Mouse (Mus musculus): ENCODE measurements around the gene Rrp9. TPM values are rescaled to one million over a fixed set of nuclear protein-coding genes. Genes with fewer than 3 reads are reported as not detected.

The Rrp9 gene
- total RNA-seq, 2 experiments from 2014 or later = 35.4 to 38.3 TPM

DNA sequence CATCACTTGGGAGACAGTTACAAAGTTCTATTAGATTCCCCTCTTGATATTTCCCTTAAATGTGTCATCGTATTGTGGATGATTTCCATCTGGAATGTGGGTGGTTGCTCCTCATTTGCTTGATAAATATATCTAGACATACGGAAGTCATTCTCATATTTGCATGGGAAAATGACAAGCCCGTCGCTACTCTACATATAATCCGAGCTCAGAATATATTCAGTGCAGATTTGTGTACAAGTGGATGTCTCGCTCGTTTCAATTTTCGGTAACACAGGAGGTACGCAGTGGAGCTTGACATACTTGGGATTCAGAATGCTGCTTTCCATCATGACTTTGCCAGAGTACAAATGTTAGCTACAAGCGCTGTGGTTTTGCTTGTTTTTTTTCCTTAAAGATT lies 33.6 kb downstream of the Rrp9 start:
- no peak overlapping the region for H3K27ac ChIP-seq
- DNase-seq (ENCODE audit: extremely low spot score in 1 of 2, low spot score in 2 of 2) = no peak
- TF ChIP-seq CTCF (IDR thresholded peaks at IDR 0.05) = no peak
- intact Hi-C loops (cut with DNase I) = no loop called here
- no peak overlapping the region for H3K4me3 ChIP-seq

DNA sequence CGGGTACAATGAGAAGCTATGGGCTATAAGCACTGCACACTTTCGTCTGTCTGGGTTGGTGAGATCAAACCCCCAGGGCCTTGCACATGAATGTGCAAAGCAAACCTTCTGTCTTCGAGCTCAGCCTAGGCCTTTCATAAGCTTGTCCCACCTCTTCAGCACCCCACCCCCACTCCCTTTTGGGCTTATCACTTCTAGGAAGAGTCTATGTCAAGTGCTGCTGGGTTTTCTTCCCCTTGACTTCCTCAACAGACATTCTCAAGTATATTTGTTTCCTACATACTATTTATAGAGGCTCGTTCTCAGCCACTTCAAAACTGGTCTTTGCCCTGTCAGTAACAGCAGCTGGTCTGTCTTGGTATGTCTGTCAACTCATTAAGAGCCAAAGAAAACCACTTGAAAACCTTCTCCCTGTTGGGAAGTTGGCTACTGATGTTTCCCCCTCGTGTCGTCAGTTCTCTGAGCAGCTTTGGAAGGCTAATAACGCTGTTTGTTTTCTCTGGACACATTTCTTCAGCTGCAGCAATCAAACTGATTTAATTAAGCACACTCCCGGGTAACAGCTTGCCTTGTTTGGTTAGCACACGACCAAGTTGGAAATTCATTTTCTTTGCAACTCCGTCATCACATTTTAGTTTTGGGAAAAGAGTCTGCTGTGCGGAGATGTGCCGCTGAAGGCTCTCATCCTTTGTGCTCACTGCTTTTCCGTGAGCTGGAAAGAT lies 37.1 kb downstream of the Rrp9 start:
- Histone ChIP-seq H3K27ac (no peak overlapping the region), H3K4me3 (no peak overlapping the region)
- intact Hi-C loops (cut with DNase I) = no loop called here
- no peak for TF ChIP-seq CTCF (IDR thresholded peaks at IDR 0.05)
- no peak for DNase-seq (ENCODE audit: extremely low spot score in 1 of 2, low spot score in 2 of 2)

GRCm38 (mm10) chr9:106513566-106513965 lies 37.8 kb downstream of the Rrp9 start:
- TF ChIP-seq CTCF (IDR thresholded peaks at IDR 0.05) = no peak
- no peak for DNase-seq (ENCODE audit: extremely low spot score in 1 of 2, low spot score in 2 of 2)
- intact Hi-C loops (cut with DNase I) = no loop called here
- Histone ChIP-seq H3K27ac (no peak overlapping the region), H3K4me3 (no peak overlapping the region)

GRCm38 (mm10) chr9:106514273-106514672 lies 38.5 kb downstream of the Rrp9 start, which contains the start of gene Iqcf5:
Gene Iqcf5 (plus strand): TSS chr9:106514573.
- intact Hi-C loops (cut with DNase I) = no loop called here
- no peak for TF ChIP-seq CTCF (IDR thresholded peaks at IDR 0.05)
- DNase-seq (ENCODE audit: extremely low spot score in 1 of 2, low spot score in 2 of 2) = no peak
- H3K27ac ChIP-seq = no peak within 1 kb of the TSS
- no peak within 1 kb of the TSS for H3K4me3 ChIP-seq

DNA sequence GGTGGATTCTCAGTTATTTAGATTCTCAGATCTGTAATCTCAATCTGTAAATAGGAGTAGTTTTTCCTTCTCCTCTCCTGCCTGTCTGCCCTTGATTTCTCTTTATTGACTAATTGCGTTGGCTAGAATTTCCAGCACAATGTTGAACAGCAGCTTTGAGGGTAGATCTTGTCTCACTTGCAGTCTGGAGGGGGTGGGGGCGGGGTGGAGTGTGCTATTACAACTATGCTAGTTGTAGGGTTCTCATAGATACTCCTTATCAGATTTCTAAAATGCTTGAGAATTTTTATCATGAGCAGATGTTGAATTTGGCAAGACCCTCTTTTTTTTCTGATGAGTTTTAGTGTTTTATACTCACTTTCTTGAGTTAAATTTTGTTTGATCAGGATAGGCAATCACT lies 43.7 kb downstream of the Rrp9 start:
- DNase-seq (ENCODE audit: extremely low spot score in 1 of 2, low spot score in 2 of 2) = no peak
- TF ChIP-seq CTCF (IDR thresholded peaks at IDR 0.05) = no peak
- Histone ChIP-seq H3K27ac (no peak overlapping the region), H3K4me3 (no peak overlapping the region)
- intact Hi-C loops (cut with DNase I) = no loop called here

- TF ChIP-seq CTCF (IDR thresholded peaks at IDR 0.05) = no peak
- no peak overlapping the region for H3K4me3 ChIP-seq
- no peak overlapping the region for H3K27ac ChIP-seq
- no peak for DNase-seq (ENCODE audit: extremely low spot score in 1 of 2, low spot score in 2 of 2)
- intact Hi-C loops (cut with DNase I) = loop anchor here (10.0 kb wide), 1 partner anchor 295 kb away; no protein-coding TSS in a partner anchor
Measured at GRCm38 (mm10) chr9:106519909-106520308, 44.1 kb downstream of the Rrp9 start.

DNA sequence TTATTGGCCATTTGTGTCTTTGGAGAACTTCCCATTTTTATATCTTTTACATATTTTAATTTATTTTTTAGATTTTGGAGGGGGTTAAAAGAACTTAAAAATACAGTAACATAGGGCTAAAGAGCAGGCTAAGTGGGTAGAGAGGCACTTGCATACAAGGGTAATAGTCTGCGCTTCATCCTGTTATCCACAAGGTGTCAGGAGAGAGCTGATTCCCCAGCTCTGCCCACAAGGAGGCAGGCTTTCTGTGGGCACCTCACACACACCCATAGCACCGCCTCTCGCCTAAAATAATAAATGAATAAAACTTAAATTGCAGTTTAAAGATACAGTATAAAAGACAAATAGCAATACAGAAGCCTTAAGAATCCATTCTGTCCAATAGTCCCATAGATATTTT lies 56.1 kb downstream of the Rrp9 start:
- DNase-seq (ENCODE audit: extremely low spot score in 1 of 2, low spot score in 2 of 2) = peak; percentile 18 to 28
- intact Hi-C loops (cut with DNase I) = loop anchor here (5.0 kb wide), 1 partner anchor 50 kb away; no protein-coding TSS in a partner anchor
- peak; percentile 98 for TF ChIP-seq CTCF (IDR thresholded peaks at IDR 0.05)
- Histone ChIP-seq H3K4me3 (no peak overlapping the region), H3K27ac (no peak overlapping the region)

- Histone ChIP-seq H3K4me3 (no peak overlapping the region), H3K27ac (peak overlapping the region; percentile 59)
- no peak for TF ChIP-seq CTCF (IDR thresholded peaks at IDR 0.05)
- intact Hi-C loops (cut with DNase I) = loop anchor here (2.0 to 5.0 kb wide), 3 partner anchors 48 to 109 kb away; no protein-coding TSS in a partner anchor
- DNase-seq (ENCODE audit: extremely low spot score in 1 of 2, low spot score in 2 of 2) = no peak
Measured at GRCm38 (mm10) chr9:106534296-106534695, 58.5 kb downstream of the Rrp9 start.

DNA sequence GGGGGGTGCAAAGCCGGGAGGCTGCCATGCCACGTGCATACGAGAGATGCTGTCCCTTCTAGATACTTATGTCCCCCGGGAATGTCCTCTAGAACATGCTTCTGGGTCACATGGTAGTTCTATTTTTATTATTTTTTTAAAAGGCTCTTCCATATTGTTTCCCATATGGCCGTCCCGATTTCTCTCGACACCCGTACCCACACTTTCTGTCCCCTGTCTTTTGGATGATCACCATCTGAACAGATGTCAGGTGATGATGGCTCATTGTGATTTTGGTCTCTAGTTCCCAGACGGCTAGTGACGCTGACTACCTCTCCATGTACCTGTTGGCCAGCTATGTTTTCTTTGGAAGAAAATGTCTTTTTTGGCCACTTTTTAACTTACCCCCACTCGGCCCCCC lies 59.2 kb downstream of the Rrp9 start:
- peak overlapping the region; percentile 59; the same call in 1 of the 2 replicates for H3K27ac ChIP-seq
- peak in 1 of 2 experiments; percentile 23 for DNase-seq (ENCODE audit: extremely low spot score in 1 of 2, low spot score in 2 of 2)
- intact Hi-C loops (cut with DNase I) = loop anchor here (2.0 to 5.0 kb wide), 3 partner anchors 47 to 108 kb away; no protein-coding TSS in a partner anchor
- no peak for TF ChIP-seq CTCF (IDR thresholded peaks at IDR 0.05)
- no peak overlapping the region for H3K4me3 ChIP-seq

Other genes starting within 250 kb of the Rrp9 start
- 100 to 1,000 TPM; 138 to 140 TPM for gene Alas1, start 227.3 kb upstream of the Rrp9 start, total RNA-seq (2021)
- 10 to 100 TPM; 18.6 to 19.6 TPM for gene Poc1a, start 194.9 kb upstream of the Rrp9 start, total RNA-seq (2021)
- gene Dusp7, start 107.3 kb upstream of the Rrp9 start, total RNA-seq (2021) = 100 to 1,000 TPM; 105 to 115 TPM
- 100 to 1,000 TPM; 273 to 308 TPM for gene Rpl29, start 46.5 kb upstream of the Rrp9 start, total RNA-seq (2021)
- 10 to 100 TPM; 16.0 to 18.7 TPM for gene Acy1, start 37.6 kb upstream of the Rrp9 start, total RNA-seq (2021)
- gene Abhd14b, start 28.5 kb upstream of the Rrp9 start, total RNA-seq (2021) = 10 to 100 TPM; 12.2 to 14.1 TPM
- 10 to 100 TPM; 38.4 to 38.6 TPM for gene Abhd14a, start 28.3 kb upstream of the Rrp9 start, total RNA-seq (2021)
- 100 to 1,000 TPM; 202 to 207 TPM for gene Pcbp4, start 22.7 kb upstream of the Rrp9 start, total RNA-seq (2021)
- 1 to 10 TPM; 7.4 to 7.6 TPM for gene Gpr62, start 10.0 kb upstream of the Rrp9 start, total RNA-seq (2021)
- 1 to 10 TPM; 4.4 to 4.9 TPM for gene Parp3, start 986 bp downstream of the Rrp9 start, total RNA-seq (2021)
- not detected for gene Iqcf1, start 24.0 kb downstream of the Rrp9 start, total RNA-seq (2021)
- gene Iqcf5, start 38.6 kb downstream of the Rrp9 start, total RNA-seq (2021) = not detected
- not detected for gene Iqcf3, start 85.7 kb downstream of the Rrp9 start, total RNA-seq (2021)
- gene Iqcf4, start 95.0 kb downstream of the Rrp9 start, total RNA-seq (2021) = not detected
- not detected for gene Iqcf6, start 150.6 kb downstream of the Rrp9 start, total RNA-seq (2021)
- gene Grm2, start 180.1 kb downstream of the Rrp9 start, total RNA-seq (2021) = 10 to 100 TPM; 57.0 to 60.5 TPM
- 10 to 100 TPM; 92.2 to 98.1 TPM for gene Tex264, start 210.0 kb downstream of the Rrp9 start, total RNA-seq (2021)

All from left cerebral cortex, adult 2 months (tissue).